20 mouse cellular contexts compared by ENCODE assay signal in the genomic region with DNA sequence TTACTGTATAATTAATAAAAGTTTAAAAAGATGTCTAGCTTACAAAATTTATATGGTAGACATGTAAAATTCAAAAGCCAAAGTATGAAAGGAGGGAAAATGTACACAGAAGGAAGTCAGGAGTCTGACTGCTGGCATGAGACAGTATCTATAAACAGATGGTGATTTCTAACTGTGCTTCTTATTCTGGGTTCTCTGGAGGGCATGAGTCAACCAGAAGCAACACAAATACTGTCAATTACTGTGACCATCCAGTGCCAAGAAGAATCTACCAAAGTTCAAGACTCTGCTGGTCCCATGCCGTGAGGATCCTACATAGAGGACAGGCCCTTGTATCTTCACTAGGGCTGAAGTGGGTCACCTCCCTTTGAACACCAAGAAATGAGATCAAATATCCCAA.
"Had no signal": no experiment of that assay in that cellular context is flagged by ENCODE, and none has a peak within 500 bp of the region (broad histone marks: within the 10 kb centered on the region; RNA-seq: fewer than 3 reads in every experiment).

No protein-coding gene starts in this region.

- H3K9ac ChIP-seq: kidney, embryonic 15.5 days; liver, embryonic 13.5 days; lung, embryonic 15.5 days; midbrain, embryonic 13.5 days had no signal

- H3K4me2 ChIP-seq: kidney, embryonic 15.5 days; liver, embryonic 13.5 days; lung, embryonic 15.5 days; midbrain, embryonic 13.5 days had no signal

- H3K27me3 ChIP-seq: kidney, embryonic 15.5 days; liver, embryonic 13.5 days; lung, embryonic 15.5 days; midbrain, embryonic 13.5 days had no signal

- H3K4me1 ChIP-seq: kidney, embryonic 15.5 days; liver, embryonic 13.5 days; lung, embryonic 15.5 days had no signal

- ATAC-seq: midbrain, embryonic 13.5 days; midbrain, embryonic 16.5 days had no signal

- DNase-seq: kidney, postnatal 10 days; kidney, postnatal 36 days; layer of hippocampus, postnatal 36 days; liver, embryonic 13.5 days; lung, postnatal 10 days; lung, postnatal 36 days; right cerebral cortex, adult 18-20 months; right cerebral cortex, postnatal 14 days; right cerebral cortex, postnatal 4 days; thymus, adult 2 months; thymus, postnatal 14 days; thymus, postnatal 4 days had no signal

- H3K27ac ChIP-seq: kidney, embryonic 15.5 days; left cerebral cortex, adult 2 months; liver, embryonic 13.5 days; lung, embryonic 15.5 days; midbrain, embryonic 10.5 days; midbrain, embryonic 13.5 days; stomach, postnatal 0 days had no signal

- H3K36me3 ChIP-seq: kidney, embryonic 15.5 days; liver, embryonic 13.5 days; lung, embryonic 15.5 days; midbrain, embryonic 10.5 days; midbrain, embryonic 13.5 days had no signal

- H3K4me3 ChIP-seq: kidney, embryonic 15.5 days; left cerebral cortex, adult 2 months; liver, embryonic 13.5 days; lung, embryonic 15.5 days; megakaryocyte, embryonic 14.5 days; midbrain, embryonic 10.5 days; midbrain, embryonic 13.5 days had no signal

- H3K9me3 ChIP-seq: kidney, embryonic 15.5 days; liver, embryonic 13.5 days; lung, embryonic 15.5 days; midbrain, embryonic 10.5 days; midbrain, embryonic 13.5 days had no signal
